Mouse (Mus musculus) bone marrow macrophage, adult 2 months (primary cell): Measurements from ENCODE around the gene Acrbp. TPM values are rescaled to one million over a fixed set of nuclear protein-coding genes. Genes with fewer than 3 reads are reported as not detected.
A peak's percentile ranks its signal among the peaks of the same experiment; 100 is the strongest.
"Not testable (repeated sequence)": the region's sequence is repeated elsewhere in the genome, so short reads cannot be mapped to it uniquely, and the experiment has no call there.

ENCODE experiments used
- H3K27ac ChIP-seq: 2 replicates; pipeline ENCODE4 v1.5.1; 2012; ENCODE audit warnings: low read depth, low read length; ENCODE audit not compliant: insufficient read depth
- H3K4me1 ChIP-seq: 2 replicates; pipeline ENCODE4 v1.6.1; 2012; ENCODE audit warnings: low read length; ENCODE audit not compliant: control insufficient read depth, insufficient read depth
- H3K4me3 ChIP-seq: 2 replicates; pipeline ENCODE4 v1.5.1; 2012; ENCODE audit warnings: mild to moderate bottlenecking, low read length, moderate library complexity; ENCODE audit not compliant: insufficient read depth
- CTCF ChIP-seq: IDR thresholded peaks from 2 replicates; pipeline ENCODE4 v1.5.1; 2012; ENCODE audit warnings: low read depth, mild to moderate bottlenecking, low read length, moderate library complexity
- POLR2A ChIP-seq: IDR thresholded peaks from 2 replicates; pipeline ENCODE4 v1.6.1; 2012; ENCODE audit warnings: mild to moderate bottlenecking, low read depth, low read length, borderline replicate concordance
- polyA plus RNA-seq: library from polyadenylated mRNA; stranded (reverse); fragments of >200 nt; gene quantifications from 2 replicates; pipeline ENCODE4 v1.2.4, GENCODE M21; 2012; ENCODE audit not compliant: missing spikeins, insufficient read depth, insufficient read length

The Acrbp gene
- polyA plus RNA-seq = 28.7 and 29.3 TPM in 2 replicates

DNA sequence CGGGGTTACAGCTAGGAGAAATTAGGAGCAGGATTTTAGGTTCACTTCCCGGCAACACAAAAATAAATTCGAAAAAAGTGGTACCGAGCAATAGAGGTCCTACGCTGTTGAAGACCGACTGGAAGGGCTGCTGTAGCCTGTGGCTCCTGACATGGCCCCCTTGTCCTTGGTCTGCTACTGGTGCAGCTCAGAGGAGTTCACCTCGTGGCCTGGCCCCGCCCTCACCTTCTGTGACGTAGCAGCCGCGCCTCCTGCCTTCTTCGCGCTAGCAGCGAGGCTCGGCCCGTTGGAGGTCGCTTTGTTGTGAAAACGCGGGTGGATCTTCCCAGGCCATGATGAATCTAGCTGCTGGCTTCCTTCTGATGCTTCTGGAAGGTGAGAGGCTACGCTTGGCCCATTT, at the start of gene Acrbp:
Acrbp (plus strand) TSS at position 12 of the 400 bp plus-strand sequence.
- TF ChIP-seq CTCF = no peak
- no peak for TF ChIP-seq POLR2A
- H3K4me3 ChIP-seq = no peak within 1 kb of the TSS
- H3K27ac ChIP-seq = no peak within 1 kb of the TSS
- H3K4me1 ChIP-seq = no peaks in the 10 kb centered on the region

DNA sequence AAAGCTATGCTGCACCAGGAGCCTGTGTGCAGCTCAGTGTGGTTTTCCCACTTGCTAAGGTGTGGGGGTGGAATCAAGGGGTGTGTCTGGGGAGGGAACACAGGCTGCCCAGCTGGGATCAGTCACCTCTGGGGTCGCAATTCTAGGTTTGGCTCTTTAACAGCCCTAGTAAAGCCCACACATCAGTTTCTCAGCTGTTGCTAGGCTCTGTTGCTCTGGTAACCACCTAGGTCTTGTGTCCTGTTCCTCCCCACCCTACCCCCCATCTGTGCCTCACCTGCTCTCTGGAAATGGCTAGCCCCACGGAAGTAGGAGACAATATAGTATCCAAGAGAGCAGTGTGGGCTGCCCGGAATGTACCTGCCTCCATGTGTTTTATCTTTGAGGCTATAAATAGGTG, 45.8 kb upstream of the Acrbp start:
- TF ChIP-seq POLR2A = no peak
- TF ChIP-seq CTCF = no peak
- Histone ChIP-seq H3K27ac (no peak overlapping the region), H3K4me1 (peaks cover 27% of the 10 kb centered on the region), H3K4me3 (no peak overlapping the region)

DNA sequence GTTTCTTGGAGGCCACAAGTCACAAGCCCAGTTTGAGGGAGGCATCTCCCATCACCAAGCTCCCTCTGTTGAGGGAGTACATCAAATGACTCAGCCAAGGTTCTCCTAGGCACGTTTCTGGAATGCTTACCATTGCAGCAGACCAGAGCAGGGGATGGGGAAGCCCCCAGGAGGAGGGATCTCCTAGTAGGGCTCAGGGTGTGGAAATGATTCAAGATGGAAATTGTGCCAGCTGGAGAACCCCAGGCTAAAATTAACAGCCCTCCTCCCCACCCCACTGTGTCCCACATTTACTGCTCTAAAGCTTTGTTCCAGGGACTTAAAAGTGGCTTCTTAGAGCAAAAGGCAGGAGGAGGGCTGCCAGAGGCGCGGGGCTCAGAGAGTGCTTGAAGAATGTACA, 44.4 kb upstream of the Acrbp start:
- no peak overlapping the region for H3K4me3 ChIP-seq
- peaks cover 23% of the 10 kb centered on the region for H3K4me1 ChIP-seq
- no peak overlapping the region for H3K27ac ChIP-seq
- no peak for TF ChIP-seq POLR2A
- no peak for TF ChIP-seq CTCF

DNA sequence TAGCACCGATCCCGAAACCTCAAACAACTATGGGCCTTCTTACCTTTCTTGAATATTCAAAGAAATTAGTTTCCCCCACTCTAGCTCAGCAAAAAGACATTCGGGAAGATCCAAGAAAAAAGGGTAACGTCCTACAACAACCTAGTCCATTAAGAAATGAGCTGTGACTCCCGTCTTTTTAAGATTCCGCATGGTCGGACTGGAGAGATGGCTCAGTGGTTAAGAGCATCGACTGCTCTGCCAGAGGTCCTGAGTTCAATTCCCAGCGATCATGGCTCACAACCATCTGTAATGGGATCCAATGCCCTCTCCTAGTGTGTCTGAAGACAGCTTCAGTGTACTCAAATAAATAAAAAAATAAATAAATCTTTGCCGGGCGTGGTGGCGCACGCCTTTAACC, 41.4 kb upstream of the Acrbp start:
- Histone ChIP-seq H3K4me1 (peaks cover 32% of the 10 kb centered on the region), H3K27ac (peak overlapping the region; percentile 85), H3K4me3 (peak overlapping the region; percentile 69)
- no peak for TF ChIP-seq CTCF
- TF ChIP-seq POLR2A = no peak

DNA sequence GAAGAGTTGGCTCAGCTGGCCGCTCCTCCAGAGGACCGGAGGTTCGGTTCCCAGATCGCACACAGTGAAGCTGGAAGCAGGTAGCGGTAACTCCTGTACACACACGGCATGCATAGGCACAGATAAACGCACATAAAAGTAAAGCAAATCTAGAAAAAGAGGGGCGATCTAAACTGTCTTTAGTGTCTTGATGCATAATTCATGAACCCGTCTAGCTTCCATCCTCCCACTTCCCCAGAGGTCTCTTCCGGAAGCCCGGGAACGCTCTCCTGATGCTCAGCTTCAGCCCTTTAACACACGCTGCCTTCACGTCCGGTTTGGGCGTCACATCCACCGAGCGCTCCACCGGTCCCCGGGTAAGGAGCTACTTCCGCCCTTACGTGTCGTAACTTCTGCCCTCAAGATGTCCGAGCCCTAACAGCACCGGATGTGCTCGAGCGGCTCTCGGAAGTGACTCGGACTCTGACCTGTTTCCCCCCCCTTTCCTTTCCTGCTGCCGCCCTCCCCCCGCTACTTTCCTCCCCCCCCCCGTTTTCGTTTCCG, 40.8 kb upstream of the Acrbp start:
- no peak for TF ChIP-seq POLR2A
- H3K4me3 ChIP-seq = peak overlapping the region; percentile 69
- H3K27ac ChIP-seq = peak overlapping the region; percentile 85
- H3K4me1 ChIP-seq = peaks cover 32% of the 10 kb centered on the region

DNA sequence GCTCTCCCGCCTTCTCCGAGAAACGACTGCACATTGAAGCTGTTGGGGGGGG, 40.5 kb upstream of the Acrbp start, which contains the start of gene Zfp384:
Zfp384 (plus strand) TSS at position 17 of the 52 bp plus-strand sequence.
- TF ChIP-seq CTCF (no peak), POLR2A (no peak)
- Histone ChIP-seq H3K27ac (peak within 1 kb of the TSS; percentile 97), H3K4me3 (peak within 1 kb of the TSS; percentile 81), H3K4me1 (peaks cover 32% of the 10 kb centered on the region)

DNA sequence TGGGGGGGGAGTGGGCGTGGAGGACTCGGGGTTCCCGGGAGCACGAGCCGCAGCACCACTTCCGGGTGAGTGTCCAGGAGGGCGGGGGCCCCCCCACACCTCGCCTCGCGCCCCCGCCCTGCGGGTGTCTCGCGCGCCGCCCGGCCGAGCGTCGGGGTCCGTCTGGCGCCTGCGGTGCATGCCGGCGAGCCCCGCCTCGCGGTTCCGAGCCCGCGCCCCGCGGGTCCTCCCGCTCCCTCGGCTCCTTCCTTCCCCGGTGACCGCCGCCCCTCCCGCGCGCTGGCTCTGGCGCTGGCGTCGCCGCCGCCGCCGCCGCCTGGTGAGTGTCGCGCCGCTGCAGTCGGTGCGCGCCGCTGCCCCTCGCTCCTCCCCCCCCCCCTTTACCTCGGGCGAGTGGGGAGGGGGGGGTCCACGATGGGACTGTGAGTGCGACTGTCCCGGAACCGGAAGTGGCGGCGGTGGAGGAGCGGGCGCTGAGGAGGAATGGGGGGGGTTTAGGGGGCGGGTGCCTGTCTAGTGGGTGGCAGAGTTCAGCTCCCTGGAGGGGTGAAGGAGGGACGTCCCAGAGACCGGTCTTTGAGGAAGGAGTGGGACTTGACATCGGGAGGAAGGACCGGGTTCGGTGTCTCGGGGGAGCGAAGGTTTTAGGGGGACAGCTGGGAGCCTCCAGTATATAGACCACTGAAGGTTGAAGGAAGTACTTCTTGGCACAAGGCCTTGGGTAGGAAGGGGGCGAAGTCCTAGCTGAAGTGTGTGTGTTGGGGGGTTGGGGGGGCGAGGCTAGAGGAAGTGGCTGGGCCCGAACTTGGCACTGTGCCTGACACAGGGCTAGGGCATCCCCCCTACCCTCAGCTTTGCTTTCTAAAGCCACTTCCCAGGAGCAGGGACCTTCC, 40.1 kb upstream of the Acrbp start:
- peaks cover 32% of the 10 kb centered on the region for H3K4me1 ChIP-seq
- peak overlapping the region; percentile 81 for H3K4me3 ChIP-seq
- peak overlapping the region; percentile 97 for H3K27ac ChIP-seq
- no peak for TF ChIP-seq POLR2A
- 0 out of 2 replicates have a peak, but pooled peaks have one; percentile 7 for TF ChIP-seq CTCF

DNA sequence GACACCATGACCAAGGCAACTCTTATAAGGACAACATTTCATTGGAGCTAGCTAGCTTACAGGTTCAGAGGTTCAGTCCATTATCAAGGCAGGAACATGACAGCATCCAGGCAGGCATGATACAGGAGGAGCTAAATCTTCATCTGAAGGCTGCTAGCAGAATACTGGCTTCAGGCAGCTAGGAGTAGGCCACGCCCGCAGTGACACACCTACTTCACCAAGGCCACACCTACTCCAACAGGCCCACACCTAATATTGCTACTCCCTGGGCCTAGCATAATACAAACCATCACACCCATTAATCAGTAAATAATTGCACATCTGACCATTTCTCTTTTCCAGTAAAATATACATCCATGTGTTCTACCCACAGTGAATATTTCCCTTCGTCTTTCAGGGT, 31.8 kb upstream of the Acrbp start:
- peaks cover 6% of the 10 kb centered on the region for H3K4me1 ChIP-seq
- no peak overlapping the region for H3K4me3 ChIP-seq
- no peak overlapping the region for H3K27ac ChIP-seq
- no peak for TF ChIP-seq POLR2A
- TF ChIP-seq CTCF = no peak

DNA sequence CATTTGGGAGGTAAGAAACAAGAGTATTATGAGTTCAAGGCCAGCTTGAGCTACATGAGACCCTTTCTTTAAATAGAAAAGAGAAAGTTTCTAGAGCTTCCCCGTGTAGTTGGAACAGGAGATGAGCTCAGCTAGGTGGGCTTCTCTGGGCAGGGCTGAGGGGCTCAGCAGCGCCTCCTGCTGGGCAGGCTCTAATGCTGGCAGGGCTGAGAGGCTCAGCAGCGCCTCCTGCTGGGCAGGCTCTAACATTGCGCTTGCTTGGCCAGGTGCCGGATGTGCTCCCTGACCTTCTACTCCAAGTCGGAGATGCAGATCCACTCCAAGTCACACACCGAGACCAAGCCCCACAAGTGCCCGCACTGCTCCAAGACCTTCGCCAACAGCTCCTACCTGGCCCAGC, 19.0 kb upstream of the Acrbp start:
- H3K27ac ChIP-seq, H3K4me1 ChIP-seq, H3K4me3 ChIP-seq: not testable (repeated sequence)
- TF ChIP-seq CTCF = peak; percentile 99

DNA sequence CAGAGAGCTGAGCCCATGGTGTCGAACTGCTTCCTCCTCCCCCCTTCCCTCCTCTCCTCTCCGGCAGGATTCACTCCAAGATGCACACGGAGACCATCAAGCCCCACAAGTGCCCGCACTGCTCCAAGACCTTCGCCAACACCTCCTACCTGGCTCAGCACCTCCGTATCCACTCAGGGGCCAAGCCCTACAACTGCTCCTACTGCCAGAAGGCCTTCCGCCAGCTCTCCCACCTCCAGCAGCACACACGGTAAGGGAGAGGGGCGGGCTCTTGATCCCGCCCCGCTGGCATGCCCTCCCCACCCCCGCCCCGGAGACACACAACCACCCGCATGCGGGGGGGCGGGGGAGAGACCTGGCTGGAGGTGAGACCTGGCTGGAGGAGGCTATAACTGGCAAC, 17.9 kb upstream of the Acrbp start:
- no peaks in the 10 kb centered on the region for H3K4me1 ChIP-seq
- no peak overlapping the region for H3K27ac ChIP-seq
- no peak for TF ChIP-seq CTCF
- TF ChIP-seq POLR2A = no peak
- H3K4me3 ChIP-seq = no peak overlapping the region

DNA sequence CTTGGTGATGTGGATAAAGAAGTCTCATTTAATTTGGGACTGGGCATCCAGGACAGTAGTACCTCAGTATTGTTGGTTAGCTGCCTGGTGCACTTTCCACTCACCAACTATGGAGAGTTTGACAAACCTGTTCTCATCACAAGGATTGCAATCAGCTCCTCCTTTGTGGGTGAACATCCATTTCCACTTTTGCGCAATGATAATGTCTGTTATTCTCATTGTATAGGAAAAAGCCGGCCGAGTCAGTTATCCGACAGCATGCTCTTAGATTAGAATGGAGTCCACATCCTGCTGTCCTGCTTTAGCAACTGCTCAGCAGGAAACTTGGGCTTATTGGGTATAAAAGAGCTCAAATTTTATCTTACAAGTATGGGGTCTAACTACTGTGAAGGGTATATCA, 10.8 kb upstream of the Acrbp start:
- TF ChIP-seq CTCF = no peak
- TF ChIP-seq POLR2A = no peak
- Histone ChIP-seq H3K27ac (peak overlapping the region; percentile 48; the same call in 1 of the 2 replicates), H3K4me3 (no peak overlapping the region), H3K4me1 (peaks cover 19% of the 10 kb centered on the region)
